Mouse (Mus musculus): ENCODE results near the gene Tceal9.

- TF ChIP-seq POLR2A (IDR thresholded peaks at IDR 0.05; ENCODE audit: low read depth, low read length) (no peak), CTCF (IDR thresholded peaks at IDR 0.05; ENCODE audit: extremely low read depth, insufficient read depth, insufficient read length, insufficient replicate concordance) (no peak)
Measured at GRCm38 (mm10) chrX:136277577-136277976, 32.7 kb downstream of the Tceal9 start.
